Mouse (Mus musculus) right cerebral cortex, adult 2 months (tissue): ENCODE measurements around the gene Ube2n.
A peak's percentile ranks its signal among the peaks of the same experiment; 100 is the strongest.

Experiments
- DNase-seq, 2 experiments: peaks; one replicate each; pipeline ENCODE4 v3.0.0; 2021 to 2022; ENCODE audit warnings: low spot score in 2 of 2

Ube2n gene

GRCm38 (mm10) chr10:95557337-95557828, 42.4 kb downstream of the Ube2n start:
- no peak for DNase-seq

- DNase-seq, result no peak
These were observed 44.5 kb downstream of the Ube2n start for GRCm38 (mm10) chr10:95559426-95559825.

DNA sequence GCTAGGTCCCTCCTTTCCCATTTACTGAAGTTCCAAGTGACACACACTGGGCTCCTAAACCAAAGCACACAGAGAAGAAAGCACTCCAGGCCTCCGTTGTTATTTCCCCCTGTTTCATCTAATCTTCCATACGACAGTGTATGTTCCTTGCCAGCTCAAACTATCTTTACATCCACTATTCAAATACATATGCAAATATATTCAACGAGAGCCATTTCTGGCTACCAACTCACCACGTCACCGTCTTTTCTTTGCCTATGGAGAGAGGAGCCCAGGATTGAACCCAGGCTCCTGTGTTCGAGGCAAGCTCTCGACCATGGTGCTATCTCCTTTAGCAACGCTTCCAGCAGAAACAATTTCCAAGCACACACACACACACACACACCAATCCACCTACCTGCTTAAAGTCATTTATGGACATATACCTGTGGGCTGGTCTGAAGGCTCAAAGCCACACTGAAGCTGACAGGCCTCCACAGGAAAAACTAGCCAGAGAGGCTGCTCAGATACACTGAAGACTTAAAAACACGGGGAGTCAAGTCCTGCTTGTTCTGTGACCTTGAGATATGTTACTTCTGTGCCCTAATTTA, 45.5 kb downstream of the Ube2n start:
- peak in 1 of 2 experiments; percentile 31 for DNase-seq

GRCm38 (mm10) chr10:95561616-95562015, 46.7 kb downstream of the Ube2n start:
- peak in 1 of 2 experiments; percentile 38 for DNase-seq

- DNase-seq, result peak in 1 of 2 experiments; percentile 22
These were observed 47.5 kb downstream of the Ube2n start for GRCm38 (mm10) chr10:95562395-95562794.

GRCm38 (mm10) chr10:95562859-95563841, 48.2 kb downstream of the Ube2n start:
- DNase-seq, result peak; percentile 40 to 45

- DNase-seq, result peak; percentile 70 to 81
These were observed 49.2 kb downstream of the Ube2n start, which contains the start of gene Nudt4 for GRCm38 (mm10) chr10:95563851-95564845. Gene Nudt4, minus strand, starts transcription at chr10:95564146.

- DNase-seq, result no peak
These were observed 50.4 kb downstream of the Ube2n start for GRCm38 (mm10) chr10:95565156-95565854.

GRCm38 (mm10) chr10:95566786-95567185, 51.8 kb downstream of the Ube2n start:
- DNase-seq, result no peak

- no peak for DNase-seq
These were observed 52.6 kb downstream of the Ube2n start for GRCm38 (mm10) chr10:95567550-95567949.

DNA sequence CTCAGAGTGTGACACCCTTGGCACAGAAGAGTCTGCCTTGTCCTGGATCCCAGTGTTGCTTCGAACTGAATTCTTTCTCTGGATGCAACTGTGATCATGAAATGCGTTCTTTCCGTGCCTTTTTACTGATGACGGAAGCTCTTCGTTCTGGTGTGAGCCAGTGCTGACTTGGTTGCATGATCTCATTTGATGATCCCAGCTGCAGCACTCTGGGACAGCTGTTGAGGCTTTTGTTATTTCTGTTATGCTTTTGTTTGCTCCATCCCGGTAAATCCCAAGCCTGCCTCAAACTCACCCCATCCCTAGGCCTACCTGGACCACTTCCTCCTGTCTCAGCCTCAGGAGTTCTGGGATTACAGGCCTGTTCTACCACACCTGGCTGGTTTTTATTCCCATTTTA, 53.1 kb downstream of the Ube2n start:
- no peak for DNase-seq

- no peak for DNase-seq
These were observed 54.5 kb downstream of the Ube2n start for GRCm38 (mm10) chr10:95569441-95569840.

GRCm38 (mm10) chr10:95574994-95575393, 60.0 kb downstream of the Ube2n start:
- no peak for DNase-seq

DNA sequence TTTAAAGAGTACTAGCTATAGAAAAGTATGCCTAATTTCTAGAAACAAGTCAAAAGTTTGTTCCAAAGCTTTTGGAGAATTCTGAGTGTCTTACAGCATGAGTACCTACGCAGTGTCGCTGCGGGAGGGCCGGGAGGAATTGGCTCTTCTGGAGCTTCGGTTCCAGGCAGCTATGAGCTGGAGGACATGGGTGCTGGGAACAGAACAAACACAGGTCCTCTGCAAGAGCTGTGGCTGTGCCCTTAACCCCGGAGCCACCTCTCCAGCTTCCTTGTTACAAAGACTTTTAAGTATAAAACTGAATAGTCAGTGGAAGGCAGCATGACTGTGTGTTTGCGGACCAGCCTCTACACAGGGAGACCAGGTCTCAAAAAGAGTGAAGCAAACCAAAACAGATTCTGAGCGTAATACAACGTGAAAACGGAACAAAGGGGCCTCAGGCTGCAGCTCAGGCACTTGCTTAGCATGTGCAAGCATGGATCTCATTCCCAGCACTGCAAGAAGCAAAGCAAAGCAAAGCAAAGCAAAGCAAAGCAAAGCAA, 61.0 kb downstream of the Ube2n start:
- no peak for DNase-seq

DNA sequence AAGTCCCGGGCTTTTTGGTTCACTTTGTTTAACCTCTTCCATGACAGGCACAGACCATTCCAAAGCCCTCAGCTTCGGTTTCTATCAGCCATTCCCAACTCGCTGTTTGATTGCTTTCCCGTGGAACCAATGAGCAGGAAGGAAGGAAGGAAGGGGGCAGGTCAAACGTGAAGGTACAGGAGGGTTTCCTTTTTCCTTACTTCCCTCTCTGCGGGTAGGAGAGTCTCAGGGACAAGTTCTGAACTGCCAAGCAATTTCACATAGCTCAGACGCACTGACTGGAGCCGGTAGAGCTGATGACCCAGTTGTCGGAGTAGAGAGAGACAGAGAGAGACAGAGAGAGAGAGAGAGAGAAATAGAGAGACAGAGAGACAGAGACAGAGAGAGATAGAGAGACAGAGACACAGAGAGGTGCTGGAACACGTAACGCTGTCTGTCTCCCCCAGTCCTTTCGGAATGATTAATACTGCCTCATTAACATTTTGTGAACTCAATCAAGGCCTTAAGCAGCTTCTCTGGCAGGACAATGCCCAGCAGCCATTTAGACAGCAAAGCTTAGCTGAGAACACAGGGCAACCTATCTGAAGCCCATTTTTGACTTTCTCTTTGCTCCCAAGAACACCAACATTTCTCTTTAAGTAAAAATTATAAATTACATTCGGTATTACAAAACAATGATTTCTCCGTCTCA, 62.1 kb downstream of the Ube2n start:
- no peak for DNase-seq

- no peak for DNase-seq
These were observed 62.6 kb downstream of the Ube2n start for GRCm38 (mm10) chr10:95577567-95577950.

DNA sequence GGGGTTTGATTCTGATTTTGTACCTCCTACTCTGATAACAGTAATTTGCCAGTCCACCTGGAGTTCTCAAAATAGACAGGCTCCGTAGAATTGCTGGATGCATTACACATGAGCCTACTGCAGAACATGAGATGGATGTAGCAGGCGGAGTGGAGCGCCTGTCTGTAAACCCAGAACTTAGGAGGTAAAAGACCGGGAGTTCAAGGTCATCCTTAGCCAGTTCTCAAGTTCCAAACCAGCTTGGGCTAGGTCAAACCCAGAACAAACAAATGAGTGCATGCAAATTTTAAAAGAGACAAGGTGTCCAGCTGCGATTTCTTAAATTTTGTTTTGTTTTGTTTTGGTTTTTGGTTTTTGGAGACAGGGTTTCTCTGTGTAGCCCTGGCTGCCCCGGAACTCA, 70.6 kb downstream of the Ube2n start:
- no peak for DNase-seq

DNA sequence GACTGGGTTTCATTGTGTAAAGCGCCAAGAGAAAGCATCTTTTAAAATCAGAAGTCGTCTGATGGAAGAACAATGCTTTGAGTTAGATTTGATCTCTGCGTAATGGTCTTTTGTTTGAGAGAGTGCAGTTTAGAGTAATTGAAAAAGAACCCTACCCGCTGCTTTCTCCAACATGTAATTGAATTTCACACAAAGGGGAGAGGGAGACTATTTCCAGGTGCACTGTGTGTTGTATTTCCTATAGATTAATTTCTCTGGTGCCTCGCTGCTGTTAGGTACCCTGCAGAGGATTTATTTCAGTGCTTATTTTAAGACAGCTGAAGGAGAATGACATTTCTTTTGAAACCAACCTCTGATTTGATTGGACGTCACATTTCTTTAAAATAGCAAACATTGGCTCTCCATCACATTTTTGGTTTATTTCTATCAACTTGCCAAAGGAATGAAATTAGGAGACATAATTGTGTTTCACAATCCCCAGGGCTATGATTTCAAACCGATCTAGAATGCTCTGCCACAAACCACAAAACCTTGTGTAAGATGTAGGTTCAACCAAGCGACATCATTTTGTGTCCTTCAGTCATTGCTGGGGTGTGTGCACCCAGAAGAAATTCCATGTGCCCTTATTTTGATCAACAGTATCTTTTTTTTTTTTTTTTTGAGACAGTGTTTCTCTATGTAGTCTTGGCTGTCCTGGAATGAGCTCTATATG, 72.7 kb downstream of the Ube2n start:
- no peak for DNase-seq

DNA sequence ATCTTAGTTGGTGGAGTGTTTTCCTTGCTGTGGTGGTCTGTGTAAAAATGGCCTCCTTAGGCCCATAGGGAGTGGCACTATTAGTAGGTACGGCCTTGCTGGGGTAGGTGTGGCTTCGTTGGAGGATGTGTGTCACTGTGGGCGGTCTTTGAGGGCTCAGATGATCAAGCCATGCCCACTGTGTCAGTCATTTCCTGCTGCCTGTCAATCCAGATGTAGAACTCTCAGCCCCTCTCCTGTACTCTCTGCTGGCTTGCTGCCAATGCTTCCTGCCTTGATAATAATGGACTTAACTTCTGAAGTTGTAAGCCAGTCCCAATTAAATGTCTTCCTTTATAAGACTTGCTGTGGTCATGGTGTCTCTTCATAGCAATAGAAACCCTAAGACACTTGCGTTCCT, 74.3 kb downstream of the Ube2n start:
- DNase-seq, result no peak
